Mouse (Mus musculus) brain, embryonic 14.5 days (tissue): ENCODE results near the gene Guk1. TPM values are rescaled to one million over a fixed set of nuclear protein-coding genes. Genes with fewer than 3 reads are reported as not detected.

ENCODE experiments used
- DNase-seq: peaks from one replicate; pipeline ENCODE4 v3.0.0-alpha.2; 2011; ENCODE audit warnings: low read depth
- CTCF ChIP-seq: fragments of 200-500 bp; IDR thresholded peaks from 2 replicates; pipeline ENCODE4 v1.5.1; 2012; ENCODE audit warnings: inconsistent platforms, mild to moderate bottlenecking, moderate library complexity, borderline replicate concordance; ENCODE audit not compliant: insufficient read depth, insufficient read length; ENCODE audit errors: extremely low read depth
- POLR2A ChIP-seq: fragments of 200-500 bp; IDR thresholded peaks from 2 replicates; pipeline ENCODE4 v1.6.1; 2012; ENCODE audit warnings: mild to moderate bottlenecking, inconsistent platforms, borderline replicate concordance; ENCODE audit not compliant: poor library complexity, insufficient read depth, insufficient read length, severe bottlenecking; ENCODE audit errors: extremely low read depth
- polyA plus RNA-seq: library from polyadenylated mRNA; depleted of rRNA; stranded (reverse); fragments of >200 nt; gene quantifications from 2 replicates; pipeline ENCODE4 v1.2.3, GENCODE M21; 2012; rRNA removed

Gene Guk1
- polyA plus RNA-seq, 1 experiment: 145 TPM

DNA sequence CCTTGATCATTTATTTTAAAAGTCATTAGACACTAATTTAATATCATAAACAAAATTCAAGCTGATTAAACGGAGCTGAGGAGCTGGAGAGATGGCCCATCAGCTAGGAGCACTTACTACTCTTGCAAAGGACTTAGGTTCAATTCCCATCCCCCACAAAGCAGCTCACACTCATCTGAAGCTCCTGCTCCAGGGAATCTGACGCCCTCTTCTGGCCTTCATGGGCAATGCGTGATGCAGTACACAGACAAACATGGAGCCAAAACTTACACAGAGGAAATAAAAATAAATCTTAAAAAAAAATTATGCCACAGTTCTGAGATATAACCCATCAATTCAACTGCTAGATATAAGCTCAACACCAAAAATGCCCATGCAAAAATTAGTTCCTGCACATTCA, 40.3 kb downstream of the Guk1 start:
- no peak for DNase-seq
- no peak for TF ChIP-seq POLR2A
- peak; percentile 25; the same call in 1 of the 2 replicates for TF ChIP-seq CTCF

DNA sequence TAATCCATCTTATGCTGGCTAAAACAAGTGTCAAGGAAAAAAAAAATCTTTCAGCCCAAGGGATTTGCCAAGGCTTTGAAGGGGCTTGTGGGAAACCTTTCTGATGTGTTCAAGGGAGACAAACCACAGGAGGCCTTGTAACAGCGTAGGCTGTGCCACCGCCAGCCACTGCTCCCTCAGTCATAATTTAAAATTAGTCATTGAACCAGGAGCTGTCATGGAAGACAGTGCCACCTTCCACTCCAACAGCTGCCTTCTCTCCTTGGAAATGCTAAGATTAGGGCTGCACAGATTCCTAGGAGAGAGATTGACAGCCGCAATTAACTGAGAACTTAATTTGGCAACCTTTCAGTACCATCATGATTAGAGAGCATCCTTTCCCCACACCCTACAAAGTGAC, 42.7 kb downstream of the Guk1 start:
- TF ChIP-seq POLR2A (no peak), CTCF (no peak)
- no peak for DNase-seq

DNA sequence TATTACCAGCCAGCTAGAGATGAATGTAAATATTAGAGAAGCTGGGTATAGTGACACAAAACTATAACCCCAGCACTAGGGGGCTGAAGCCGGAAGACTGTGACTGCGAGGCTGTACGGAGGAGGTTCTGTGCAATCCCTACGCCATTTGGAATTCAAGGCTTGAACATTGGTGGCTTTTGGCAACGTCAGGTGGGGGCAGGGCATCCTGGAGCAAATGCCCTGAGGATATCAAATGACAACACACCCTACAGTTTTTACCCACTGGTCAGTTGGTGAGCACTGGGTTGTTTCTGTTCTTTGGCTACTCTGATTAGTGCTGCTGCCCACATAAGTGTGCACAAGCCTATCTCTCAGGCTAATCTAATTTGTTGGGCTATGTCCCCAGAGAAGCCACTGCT, 49.0 kb downstream of the Guk1 start:
- no peak for DNase-seq
- no peak for TF ChIP-seq CTCF
- TF ChIP-seq POLR2A: no peak

DNA sequence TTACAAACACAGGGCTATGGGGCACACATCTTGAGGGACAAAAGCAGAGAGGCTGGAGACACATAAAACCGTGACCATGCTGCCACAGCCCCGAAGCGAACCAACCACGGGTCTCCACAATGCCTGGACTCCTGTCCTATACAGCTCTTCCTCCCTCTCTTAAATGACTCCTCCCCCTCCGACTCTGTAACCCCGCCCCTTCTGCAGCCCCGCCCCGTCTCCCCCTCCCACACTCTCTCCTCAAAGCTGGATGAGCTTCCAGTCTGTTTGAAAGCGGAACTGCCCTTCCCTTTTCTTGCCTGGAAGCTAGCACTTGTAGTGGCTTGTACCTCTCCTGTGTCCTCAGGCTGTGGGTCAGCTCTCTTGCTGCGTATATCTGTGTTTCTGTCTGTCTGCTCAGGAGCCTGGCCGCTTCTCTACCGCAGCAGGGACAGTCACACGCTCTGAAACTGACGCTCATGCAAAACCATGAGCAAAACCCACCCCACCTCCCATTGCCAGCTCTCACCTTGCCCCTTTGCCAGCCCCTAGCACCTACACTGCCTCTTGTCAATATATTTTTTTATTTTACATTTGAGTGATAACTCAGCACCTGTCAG, 50.1 kb downstream of the Guk1 start:
- no peak for TF ChIP-seq POLR2A
- no peak for TF ChIP-seq CTCF
- peak; percentile 20 for DNase-seq

DNA sequence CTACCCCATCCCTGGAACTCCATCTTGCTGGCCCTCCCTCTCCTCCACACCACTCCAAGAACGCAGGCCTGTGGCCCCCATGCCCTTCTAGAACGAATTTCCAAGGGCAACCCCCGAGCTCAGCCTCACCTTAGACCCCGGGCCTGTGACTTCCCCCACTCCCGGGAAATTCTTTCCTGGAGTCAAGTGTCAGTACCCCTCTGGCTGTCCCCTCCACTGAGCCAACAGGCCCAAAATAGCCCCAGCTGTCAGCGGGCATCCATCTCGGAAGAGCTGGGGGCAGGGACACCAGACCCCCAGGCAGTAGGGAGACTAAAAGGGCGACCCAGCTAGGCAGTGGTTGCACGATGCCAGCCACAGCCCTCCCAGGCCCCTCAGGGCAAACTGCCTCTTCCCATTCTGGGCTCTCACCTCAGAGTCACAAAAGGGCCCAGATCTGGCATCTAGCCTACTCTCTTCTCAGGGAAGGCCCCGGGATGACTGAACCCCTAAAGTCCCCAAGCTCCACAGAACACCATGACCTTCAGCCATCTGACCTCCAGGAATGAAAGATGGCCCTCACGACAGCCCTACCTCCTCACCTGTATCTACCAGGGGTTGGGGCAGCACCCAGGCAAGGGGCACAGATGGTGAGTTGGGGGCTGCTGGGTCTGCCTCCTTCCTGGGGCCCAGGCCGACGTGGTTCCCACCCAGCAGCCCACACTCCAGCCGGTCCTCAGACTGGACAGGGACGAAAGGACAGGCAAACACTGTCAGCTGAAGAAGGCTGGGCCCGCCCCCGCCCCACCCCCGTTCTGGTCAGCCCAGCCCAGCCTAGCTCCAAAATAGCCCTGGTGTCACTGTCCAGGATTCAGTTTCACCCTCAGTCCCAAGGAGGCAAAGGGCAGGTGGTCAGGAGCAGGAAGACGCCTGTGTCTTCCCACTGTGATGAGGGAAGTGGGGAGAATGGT, 53.2 kb downstream of the Guk1 start:
- DNase-seq: no peak
- TF ChIP-seq POLR2A: no peak

DNA sequence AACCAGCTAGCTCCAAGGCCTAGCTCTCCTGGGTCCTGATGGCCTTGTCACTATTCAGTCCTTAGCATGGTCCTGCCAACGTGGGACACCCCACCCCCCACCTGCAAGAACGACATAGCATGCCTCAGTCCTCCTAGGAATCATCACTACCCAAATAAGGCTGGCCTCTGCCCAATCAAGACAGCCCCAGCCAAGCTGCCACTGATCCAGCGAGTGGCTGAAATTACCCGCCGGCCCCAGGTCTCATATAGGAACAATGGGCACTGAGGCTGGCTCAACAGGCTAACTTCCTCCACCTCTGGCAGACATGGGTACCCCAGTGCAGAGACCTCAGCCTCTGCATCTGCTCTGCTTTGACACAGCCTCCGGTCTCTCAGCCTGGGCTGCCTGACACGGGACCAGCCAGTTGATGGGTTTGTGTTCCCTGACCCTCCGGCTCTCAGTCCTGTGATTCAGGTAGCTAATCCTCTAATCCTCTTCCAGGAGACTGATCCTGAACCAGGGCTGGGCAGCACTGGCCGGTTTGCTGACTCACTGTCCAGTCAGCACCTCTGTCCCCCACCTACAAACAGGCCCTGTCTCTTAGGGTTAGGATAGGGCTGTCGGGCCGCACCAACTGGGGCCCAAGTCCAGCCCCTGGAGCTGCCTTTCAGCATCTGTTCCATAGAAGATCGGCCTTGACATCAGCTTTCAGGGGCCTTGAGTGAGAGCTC, 54.9 kb downstream of the Guk1 start:
- no peak for TF ChIP-seq POLR2A
- TF ChIP-seq CTCF: no peak
- no peak for DNase-seq

DNA sequence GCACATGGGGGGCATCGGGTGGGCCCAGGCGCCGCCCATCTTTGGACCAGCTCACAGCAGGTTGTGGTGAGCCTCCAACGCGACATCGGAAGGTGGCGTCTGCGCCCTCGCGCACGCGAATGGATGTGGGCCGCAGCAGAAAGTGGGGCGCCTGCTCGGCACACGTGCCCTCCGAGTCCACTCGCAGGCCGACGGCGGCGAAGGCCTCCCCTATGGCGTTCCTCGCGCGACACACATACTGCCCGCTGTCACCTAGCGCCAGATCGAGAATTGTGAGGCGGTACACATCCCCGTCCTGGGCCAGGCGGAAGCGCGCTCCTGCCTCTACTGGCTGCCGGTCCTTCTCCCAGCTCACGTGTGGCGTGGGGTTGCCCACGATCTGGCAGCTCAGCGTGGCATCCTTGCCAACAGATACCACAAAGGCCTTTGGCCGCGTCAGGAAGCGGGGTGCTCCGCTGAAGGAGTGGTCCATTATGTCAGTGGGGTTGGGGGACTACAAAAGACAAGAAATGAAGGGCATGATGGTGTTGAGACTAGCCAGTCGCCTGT, 56.0 kb downstream of the Guk1 start, which contains the start of gene Obscn:
Gene Obscn (minus strand): TSS at position 499 of the 549 bp plus-strand sequence.
- DNase-seq: peak; percentile 1
- TF ChIP-seq POLR2A (no peak), CTCF (no peak)

DNA sequence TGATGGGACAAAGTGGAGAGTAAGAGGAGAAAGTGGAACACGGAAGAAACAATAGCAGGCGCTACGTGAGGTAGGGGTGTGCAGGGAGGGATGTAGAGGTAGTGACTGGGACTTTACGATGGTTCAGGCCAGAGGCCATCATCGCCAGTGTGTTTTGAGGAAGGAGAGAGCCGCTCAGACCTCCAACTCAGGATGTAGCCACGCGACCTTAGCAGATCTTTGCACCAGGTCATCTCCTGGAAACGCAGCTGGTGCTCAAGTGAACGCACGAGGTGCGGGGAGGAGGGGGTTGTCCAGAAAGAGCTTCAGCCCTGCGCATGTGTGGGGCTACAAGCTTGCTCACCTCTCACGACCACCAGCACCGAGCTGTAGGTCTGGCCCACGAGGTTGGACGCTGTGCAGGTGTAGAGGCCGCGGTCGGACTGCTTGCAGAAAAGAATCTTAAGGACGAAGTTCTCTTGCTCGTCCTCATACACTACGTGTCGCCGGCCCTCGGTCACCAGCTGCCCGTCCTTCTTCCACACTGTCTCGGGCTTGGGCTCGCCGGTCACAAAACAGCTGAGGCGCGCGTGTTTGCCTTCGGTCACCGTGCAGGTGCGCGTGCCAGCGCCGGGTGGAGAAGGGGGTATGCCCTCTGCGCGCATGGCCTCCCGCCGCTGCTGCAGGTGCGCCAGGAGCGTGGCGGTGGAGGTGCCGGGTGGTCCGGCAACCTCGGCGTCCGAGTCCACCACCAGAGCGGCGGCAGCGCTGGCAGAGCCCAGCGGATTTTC, 56.8 kb downstream of the Guk1 start:
- TF ChIP-seq CTCF: no peak
- no peak for TF ChIP-seq POLR2A
- DNase-seq: peak; percentile 1

DNA sequence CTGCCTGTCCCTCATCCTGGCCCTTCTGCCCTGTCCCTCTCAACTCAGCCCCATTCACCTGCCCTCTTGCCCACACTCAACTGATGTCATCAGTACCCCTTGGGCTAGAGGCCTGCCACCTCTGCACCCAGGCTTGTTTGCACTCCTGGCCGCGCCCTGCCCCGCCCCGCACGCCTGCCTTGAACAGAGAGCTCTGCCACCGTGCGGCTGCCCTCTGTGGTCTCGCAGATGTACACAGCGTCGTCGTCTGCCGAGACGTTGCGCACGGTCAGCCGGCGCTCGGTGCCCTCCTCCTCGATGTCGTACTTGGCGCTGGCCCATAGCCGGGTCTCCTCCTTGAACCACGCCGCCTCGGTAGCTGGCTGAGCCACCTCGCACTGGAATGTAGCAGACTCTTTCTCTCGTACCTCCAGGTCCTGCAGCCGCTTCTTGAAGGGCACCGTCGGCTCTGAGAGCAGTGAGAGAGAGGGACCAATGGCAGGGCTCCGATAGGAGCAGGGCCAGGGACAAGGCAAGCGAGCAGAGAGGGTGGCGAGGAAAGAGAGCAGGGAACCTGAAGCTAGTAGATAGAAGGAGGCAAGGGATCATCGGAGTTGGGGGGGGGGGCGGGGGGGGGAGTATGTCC, 57.5 kb downstream of the Guk1 start:
- DNase-seq: peak; percentile 1
- TF ChIP-seq CTCF: no peak
- no peak for TF ChIP-seq POLR2A

Other genes with a start within 250 kb of the Guk1 start
- 726 and 1,077 TPM in 2 replicates for gene Hist3h2ba, start 243.3 kb downstream of the Guk1 start, polyA plus RNA-seq
- gene Hist3h2a, start 237.5 kb downstream of the Guk1 start, polyA plus RNA-seq: 120 and 164 TPM in 2 replicates
- 2.1 and 2.2 TPM in 2 replicates for gene Trim17, start 237.5 kb downstream of the Guk1 start, polyA plus RNA-seq
- 25.8 and 30.6 TPM in 2 replicates for gene Trim11, start 214.1 kb downstream of the Guk1 start, polyA plus RNA-seq
- 0.77 and 1.4 TPM in 2 replicates for gene Obscn, start 55.8 kb downstream of the Guk1 start, polyA plus RNA-seq
- 7.8 and 8.5 TPM in 2 replicates for gene Iba57, start 28.5 kb downstream of the Guk1 start, polyA plus RNA-seq
- gene Gjc2, start 9.0 kb downstream of the Guk1 start, polyA plus RNA-seq: 0.87 and 1.1 TPM in 2 replicates
- 45.5 and 58.2 TPM in 2 replicates for gene Mrpl55, start 10.3 kb upstream of the Guk1 start, polyA plus RNA-seq
- gene 2310033P09Rik, start 16.1 kb upstream of the Guk1 start, polyA plus RNA-seq: 32.4 and 37.2 TPM in 2 replicates
- 565 and 655 TPM in 2 replicates for gene Arf1, start 36.1 kb upstream of the Guk1 start, polyA plus RNA-seq
- gene Wnt3a, start 98.5 kb upstream of the Guk1 start, polyA plus RNA-seq: 0.50 and 1.1 TPM in 2 replicates
- gene Wnt9a, start 114.7 kb upstream of the Guk1 start, polyA plus RNA-seq: 3.2 and 4.5 TPM in 2 replicates
- gene Prss38, start 183.4 kb upstream of the Guk1 start, polyA plus RNA-seq: 0.08 and 0.28 TPM in 2 replicates